Mouse (Mus musculus): Measurements from ENCODE around the gene Pla2g10. TPM values are rescaled to one million over a fixed set of nuclear protein-coding genes. Genes with fewer than 3 reads are reported as not detected.

The Pla2g10 gene
- polyA plus RNA-seq (2014; fragmentation: Illumina TruSeq; extraction: RNeasy Lipid Tissue Mini Kit (QIAGEN cat#74804); ENCODE audit: low read depth, low replicate concordance): 19.7 TPM

GRCm38 (mm10) chr16:13730285-13731255 is at the start of gene Pla2g10:
Gene Pla2g10 (minus strand): TSS chr16:13730983.

GRCm38 (mm10) chr16:13671685-13672385 is 58.9 kb downstream of the Pla2g10 start, which contains the start of the genes Bfar and 3110001I22Rik:
Gene Bfar (plus strand): TSS chr16:13671858.
Gene 3110001I22Rik (plus strand): TSS chr16:13671929.

GRCm38 (mm10) chr16:13667878-13668343 is 62.9 kb downstream of the Pla2g10 start, which contains the start of gene Parn:
Gene Parn (minus strand): TSS chr16:13668170.

Other genes starting within 250 kb of the Pla2g10 start
- 20.8 TPM for gene Parn, start 62.8 kb downstream of the Pla2g10 start, polyA plus RNA-seq (2014; fragmentation: Illumina TruSeq; extraction: RNeasy Lipid Tissue Mini Kit (QIAGEN cat#74804); ENCODE audit: low read depth, low replicate concordance)
- gene Bfar, start 59.1 kb downstream of the Pla2g10 start, polyA plus RNA-seq (2014; fragmentation: Illumina TruSeq; extraction: RNeasy Lipid Tissue Mini Kit (QIAGEN cat#74804); ENCODE audit: low read depth, low replicate concordance): 16.4 TPM
- 6.8 TPM for gene 3110001I22Rik, start 59.1 kb downstream of the Pla2g10 start, polyA plus RNA-seq (2014; fragmentation: Illumina TruSeq; extraction: RNeasy Lipid Tissue Mini Kit (QIAGEN cat#74804); ENCODE audit: low read depth, low replicate concordance)
- 21.7 TPM for gene Rrn3, start 49.7 kb upstream of the Pla2g10 start, polyA plus RNA-seq (2014; fragmentation: Illumina TruSeq; extraction: RNeasy Lipid Tissue Mini Kit (QIAGEN cat#74804); ENCODE audit: low read depth, low replicate concordance)
- gene Ntan1, start 87.9 kb upstream of the Pla2g10 start, polyA plus RNA-seq (2014; fragmentation: Illumina TruSeq; extraction: RNeasy Lipid Tissue Mini Kit (QIAGEN cat#74804); ENCODE audit: low read depth, low replicate concordance): 60.4 TPM
- 286 TPM for gene Pdxdc1, start 172.1 kb upstream of the Pla2g10 start, polyA plus RNA-seq (2014; fragmentation: Illumina TruSeq; extraction: RNeasy Lipid Tissue Mini Kit (QIAGEN cat#74804); ENCODE audit: low read depth, low replicate concordance)
- gene Mpv17l, start 172.2 kb upstream of the Pla2g10 start, polyA plus RNA-seq (2014; fragmentation: Illumina TruSeq; extraction: RNeasy Lipid Tissue Mini Kit (QIAGEN cat#74804); ENCODE audit: low read depth, low replicate concordance): 4.1 TPM